Mouse (Mus musculus) heart, adult 18-20 months (tissue): ENCODE data around the gene Hsd3b1. TPM values are rescaled to one million over a fixed set of nuclear protein-coding genes. Genes with fewer than 3 reads are reported as not detected.

Experiments
- total RNA-seq, 2 experiments: library from RNA; stranded (reverse); gene quantifications; 2 replicates each; pipeline ENCODE4 v1.2.3; 2021

Gene Hsd3b1
- total RNA-seq, 2 experiments from 2014 or later, result not detected

Other genes with a start within 250 kb of the Hsd3b1 start
- gene Hsd3b5, start 229.5 kb downstream of the Hsd3b1 start, total RNA-seq, result not detected
- not detected for gene Hsd3b2, start 135.3 kb downstream of the Hsd3b1 start, total RNA-seq
- gene Hsd3b3, start 96.7 kb downstream of the Hsd3b1 start, total RNA-seq, result not detected
- gene Hsd3b6, start 45.4 kb downstream of the Hsd3b1 start, total RNA-seq, result not detected
- not detected for gene Hao2, start 33.4 kb upstream of the Hsd3b1 start, total RNA-seq